Mouse (Mus musculus) heart, adult 10 weeks (tissue): ENCODE measurements around the gene Tnni3k. TPM values are rescaled to one million over a fixed set of nuclear protein-coding genes. Genes with fewer than 3 reads are reported as not detected.

Experiments
- polyA plus RNA-seq: library from polyadenylated mRNA; stranded (reverse); fragments of 350-450 nt; fragmentation: Illumina TruSeq; extraction: RNeasy Lipid Tissue Mini Kit (QIAGEN cat#74804); gene quantifications from one replicate; pipeline ENCODE4 v1.2.3, GENCODE M21; 2014; ENCODE audit warnings: low read depth, low replicate concordance

Gene Tnni3k
- 87.4 TPM for polyA plus RNA-seq

GRCm38 (mm10) chr3:155055231-155055916 is at the start of gene Tnni3k:
TSS of gene Tnni3k (minus strand) at chr3:155055407.

GRCm38 (mm10) chr3:155093116-155093956 is 38.1 kb upstream of the Tnni3k start, which contains the start of the genes Fpgt and Lrriq3:
TSS of gene Fpgt (minus strand) at chr3:155093403.
TSS of gene Lrriq3 (plus strand) at chr3:155093434.

Other genes starting within 250 kb of the Tnni3k start
- gene Fpgt, start 38.0 kb upstream of the Tnni3k start, polyA plus RNA-seq, result 18.0 TPM
- 0.26 TPM for gene Lrriq3, start 38.0 kb upstream of the Tnni3k start, polyA plus RNA-seq